Mouse (Mus musculus): ENCODE results near the gene Troap.

DNA sequence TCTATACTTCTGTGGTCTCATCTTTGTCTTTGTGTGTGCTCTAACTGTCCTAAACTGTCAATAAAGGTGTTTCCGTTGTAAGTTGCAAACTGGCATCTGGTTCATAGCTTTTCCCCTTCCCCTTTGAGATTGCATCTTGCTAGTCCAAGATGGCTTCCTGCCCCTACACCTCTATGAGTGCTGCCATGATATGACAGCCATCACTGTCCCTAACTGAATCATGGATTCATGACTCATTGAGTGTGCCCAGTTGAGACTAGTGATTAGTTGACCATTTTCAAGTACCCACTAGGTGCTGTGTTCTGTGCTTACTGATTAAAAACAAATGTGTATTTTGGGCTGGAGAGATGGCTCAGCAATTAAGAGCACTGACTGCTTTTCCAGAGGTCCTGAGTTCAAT lies 36.4 kb upstream of the Troap start:
- no peak for TF ChIP-seq CTCF (IDR thresholded peaks at IDR 0.05; ENCODE audit: low read depth)
- TF ChIP-seq EP300 (optimal IDR thresholded peaks at IDR 0.05): no peak

All from stomach, postnatal 0 days (tissue).